Mouse (Mus musculus): ENCODE data around the gene Psg20. TPM values are rescaled to one million over a fixed set of nuclear protein-coding genes. Genes with fewer than 3 reads are reported as not detected.
"Not testable (repeated sequence)": the region's sequence is repeated elsewhere in the genome, so short reads cannot be mapped to it uniquely, and the experiment has no call there.

Psg20 gene
- polyA plus RNA-seq, 1 experiment from 2014 or later = not detected

DNA sequence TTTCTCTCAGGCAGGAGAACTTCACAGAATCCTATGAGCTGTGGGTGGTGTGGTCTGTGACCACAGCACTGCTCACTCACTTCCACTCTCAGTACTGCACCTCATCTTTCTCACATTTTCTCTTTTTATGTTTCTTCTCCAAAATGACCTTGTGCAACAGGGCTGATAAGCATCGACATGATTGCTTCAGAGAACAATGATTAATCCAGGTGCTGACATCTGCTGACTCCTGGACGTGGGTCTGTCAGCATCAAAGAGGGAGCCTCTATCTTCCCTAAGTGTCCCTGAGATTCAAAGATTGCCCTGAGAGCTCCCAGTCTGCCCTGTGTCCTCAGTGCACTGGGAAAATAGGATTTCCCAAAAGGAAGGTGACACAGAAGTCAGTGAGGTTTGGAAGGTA, 29.4 kb downstream of the Psg20 start, which contains the start of gene Psg21:
Gene Psg21 (minus strand): TSS at position 101 of the 400 bp plus-strand sequence.
- not testable (repeated sequence) for H3K4me2 ChIP-seq; H3K9me3 ChIP-seq (replicated peaks); H3K9ac ChIP-seq; H3K4me1 ChIP-seq (replicated peaks); H3K27me3 ChIP-seq; ATAC-seq (ENCODE audit: insufficient read depth); H3K27ac ChIP-seq (replicated peaks); H3K36me3 ChIP-seq (replicated peaks); H3K4me3 ChIP-seq (replicated peaks)
- 13% methylated on average over 2 of the region's 2 CpGs for WGBS (ENCODE audit: insufficient replicate concordance)

DNA sequence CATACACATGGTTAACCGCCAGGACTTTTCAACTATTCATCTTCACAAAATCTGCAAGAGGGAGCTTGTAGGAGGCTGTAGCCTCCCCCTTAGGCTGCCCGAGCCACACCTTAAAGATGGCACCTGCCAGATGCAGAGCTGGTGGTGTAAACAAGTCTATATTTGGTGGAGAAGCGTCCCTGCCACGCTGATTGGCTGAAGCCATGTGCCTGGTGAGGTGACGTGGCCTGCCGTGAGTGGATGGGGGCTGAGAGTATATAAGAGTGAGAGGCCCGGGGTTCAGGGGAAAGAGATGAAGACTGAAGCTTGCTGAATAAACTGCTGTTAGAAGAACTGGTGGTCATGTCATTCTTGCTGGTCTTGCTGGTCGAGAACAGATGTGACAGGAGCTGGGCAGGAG, 59.1 kb downstream of the Psg20 start:
- 55% methylated on average over 8 of the region's 8 CpGs for WGBS (ENCODE audit: insufficient replicate concordance)

More for the DNA sequence above, 59.1 kb downstream of the Psg20 start:
- H3K4me2 ChIP-seq; H3K27me3 ChIP-seq; H3K4me1 ChIP-seq (replicated peaks); H3K36me3 ChIP-seq (replicated peaks); ATAC-seq (ENCODE audit: insufficient read depth); H3K27ac ChIP-seq (replicated peaks); H3K9ac ChIP-seq; H3K4me3 ChIP-seq (replicated peaks); H3K9me3 ChIP-seq (replicated peaks): not testable (repeated sequence)

Other genes starting within 250 kb of the Psg20 start
- not detected in 2 replicates for gene Psg26, start 202.0 kb downstream of the Psg20 start, polyA plus RNA-seq (2015; fragmentation: Nextera tagmentation; extraction: Ambion mirVana)
- not detected in 2 replicates for gene Psg25, start 153.9 kb downstream of the Psg20 start, polyA plus RNA-seq (2015; fragmentation: Nextera tagmentation; extraction: Ambion mirVana)
- not detected in 2 replicates for gene Psg27, start 118.9 kb downstream of the Psg20 start, polyA plus RNA-seq (2015; fragmentation: Nextera tagmentation; extraction: Ambion mirVana)
- not detected in 2 replicates for gene Psg23, start 69.7 kb downstream of the Psg20 start, polyA plus RNA-seq (2015; fragmentation: Nextera tagmentation; extraction: Ambion mirVana)
- not detected in 2 replicates for gene Psg21, start 29.5 kb downstream of the Psg20 start, polyA plus RNA-seq (2015; fragmentation: Nextera tagmentation; extraction: Ambion mirVana)
- gene Psg22, start 31.9 kb upstream of the Psg20 start, polyA plus RNA-seq (2015; fragmentation: Nextera tagmentation; extraction: Ambion mirVana) = 0.07 and 0.16 TPM in 2 replicates
- gene Psg19, start 112.3 kb upstream of the Psg20 start, polyA plus RNA-seq (2015; fragmentation: Nextera tagmentation; extraction: Ambion mirVana) = not detected in 2 replicates
- gene Psg17, start 135.4 kb upstream of the Psg20 start, polyA plus RNA-seq (2015; fragmentation: Nextera tagmentation; extraction: Ambion mirVana) = not detected in 2 replicates
- 0.15 and 0.18 TPM in 2 replicates for gene Mill2, start 153.8 kb upstream of the Psg20 start, polyA plus RNA-seq (2015; fragmentation: Nextera tagmentation; extraction: Ambion mirVana)
- gene Pglyrp1, start 185.1 kb upstream of the Psg20 start, polyA plus RNA-seq (2015; fragmentation: Nextera tagmentation; extraction: Ambion mirVana) = 69.3 and 73.4 TPM in 2 replicates
- 8.4 and 11.1 TPM in 2 replicates for gene Ccdc61, start 224.2 kb upstream of the Psg20 start, polyA plus RNA-seq (2015; fragmentation: Nextera tagmentation; extraction: Ambion mirVana)
- 0.06 TPM in 2 replicates for gene Nova2, start 239.7 kb upstream of the Psg20 start, polyA plus RNA-seq (2015; fragmentation: Nextera tagmentation; extraction: Ambion mirVana)